Mouse (Mus musculus) megakaryocyte, embryonic 14.5 days (primary cell): ENCODE measurements at regions not wholly inside any gene's neighbourhood (a gene's known extent, or its start where the extent isn't known, plus 50 kb on each side); places are given as distances from the start of the nearest gene placed in this dataset.

ENCODE experiments used
- FLI1 ChIP-seq: IDR thresholded peaks from 2 replicates; pipeline ENCODE4 v1.6.1; 2012; ENCODE audit warnings: low read length, inconsistent platforms, mixed read lengths
- GATA1 ChIP-seq: IDR thresholded peaks from 3 replicates; pipeline ENCODE4 v1.6.1; 2012; ENCODE audit warnings: mixed read lengths, low read length, inconsistent platforms, borderline replicate concordance

- TF ChIP-seq GATA1 (no peak), FLI1 (no peak)
Observed at GRCm38 (mm10) chr17:73046985-73047384, 60.8 kb upstream of the Lclat1 start.
